Comparison of ENCODE assay signal across 16 mouse cellular contexts in the genomic region with DNA sequence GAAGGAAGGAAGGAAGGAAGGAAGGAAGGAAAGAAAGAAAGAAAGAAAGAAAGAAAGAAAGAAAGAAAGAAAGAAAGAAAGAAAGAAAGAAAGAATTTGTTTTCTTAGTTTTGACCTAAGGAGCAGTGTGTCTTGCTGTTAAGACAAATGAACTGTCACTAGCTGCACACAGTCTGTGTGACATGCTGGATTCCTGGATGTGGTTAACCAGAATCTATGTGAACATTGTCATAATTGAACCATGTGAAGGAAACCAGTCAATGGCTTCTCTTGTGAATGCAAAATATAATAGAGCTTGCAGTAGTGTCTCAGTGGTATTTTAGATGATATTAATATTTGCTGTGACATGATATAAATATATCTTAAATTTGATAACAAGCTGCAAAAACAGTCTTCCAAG.
DNase-seq lines count a peak whose midpoint lies in the region; ATAC-seq lines count a peak whose summit lies in the region.
"Had no signal": no experiment of that assay in that cellular context is flagged by ENCODE, and none has a peak within 500 bp of the region (broad histone marks: within the 10 kb centered on the region; RNA-seq: fewer than 3 reads in every experiment).

No protein-coding gene starts in this region.

- intact Hi-C loops in heart, postnatal 14 days (cut with DNase I): no loop called here

- peak; percentile 42 for DNase-seq in thymus, postnatal 0 days (ENCODE audit: low spot score)
- no peak for DNase-seq in thymus, postnatal 25 days
- DNase-seq in cerebellum, adult 9-11 months: no peak
- DNase-seq in heart, postnatal 14 days: no peak
- DNase-seq in B cell, adult 2 months: no peak
- DNase-seq: adrenal gland, adult 8-10 months; adrenal gland, postnatal 36 days; cerebellum, adult 2 months; gastrocnemius, postnatal 10 days; heart, adult 2 months; heart, postnatal 36 days had no signal

- peak; percentile 79 for ATAC-seq in activated CD4-positive, CD25-positive, alpha-beta regulatory T cell, adult 4 months
- ATAC-seq in inflammation-experienced regulatory T-cells, adult 6 months: peak; percentile 88
- ATAC-seq: forebrain, embryonic 15.5 days; hindbrain, embryonic 16.5 days; intestine, embryonic 15.5 days had no signal
